Mouse (Mus musculus): ENCODE results near the gene Dmap1. TPM values are rescaled to one million over a fixed set of nuclear protein-coding genes. Genes with fewer than 3 reads are reported as not detected.

Dmap1 gene
- polyA plus RNA-seq (2016; fragmentation: Nextera tagmentation; extraction: Ambion mirVana) = 69.2 and 72.5 TPM in 2 replicates

- under 1% methylated on average over 33 of the region's 33 CpGs for WGBS
Observed at GRCm38 (mm10) chr4:117681931-117682461, at the start of gene Dmap1. TSS of gene Dmap1 (minus strand) at chr4:117682273.

GRCm38 (mm10) chr4:117724112-117724511 is 42.0 kb upstream of the Dmap1 start, which contains the start of gene Gm12845:
TSS of gene Gm12845 (plus strand) at chr4:117724412.
- H3K27me3 ChIP-seq (ENCODE audit: insufficient read depth, poor library complexity, severe bottlenecking) = no peaks in the 10 kb centered on the region
- H3K27ac ChIP-seq = no peak within 1 kb of the TSS
- H3K36me3 ChIP-seq = no peaks in the 10 kb centered on the region
- no peaks in the 10 kb centered on the region for H3K9me3 ChIP-seq
- WGBS = 82% methylated on average over 1 of the region's 1 CpGs
- DNase-seq (ENCODE audit: low spot score) = no peak
- no peaks in the 10 kb centered on the region for H3K4me1 ChIP-seq (replicated peaks)
- no peak within 1 kb of the TSS for H3K4me3 ChIP-seq

More at GRCm38 (mm10) chr4:117681931-117682461, at the start of gene Dmap1:
- Histone ChIP-seq H3K4me3 (peak within 1 kb of the TSS; percentile 90), H3K36me3 (peaks cover 39% of the 10 kb centered on the region), H3K27me3 (ENCODE audit: insufficient read depth, poor library complexity, severe bottlenecking) (no peaks in the 10 kb centered on the region), H3K9me3 (no peaks in the 10 kb centered on the region), H3K4me1 (replicated peaks) (peaks cover 20% of the 10 kb centered on the region), H3K27ac (peak within 1 kb of the TSS; percentile 91)
- DNase-seq (ENCODE audit: low spot score) = peak; percentile 91

- Histone ChIP-seq H3K4me3 (no peak overlapping the region), H3K36me3 (no peaks in the 10 kb centered on the region), H3K27ac (no peak overlapping the region), H3K4me1 (replicated peaks) (no peaks in the 10 kb centered on the region), H3K27me3 (ENCODE audit: insufficient read depth, poor library complexity, severe bottlenecking) (no peaks in the 10 kb centered on the region), H3K9me3 (no peaks in the 10 kb centered on the region)
- DNase-seq (ENCODE audit: low spot score) = no peak
- WGBS = 83% methylated on average over 6 of the region's 6 CpGs
Observed at GRCm38 (mm10) chr4:117713303-117714098, 31.4 kb upstream of the Dmap1 start.

GRCm38 (mm10) chr4:117712314-117712713 is 30.2 kb upstream of the Dmap1 start:
- WGBS = 85% methylated on average over 3 of the region's 3 CpGs
- DNase-seq (ENCODE audit: low spot score) = no peak
- Histone ChIP-seq H3K27me3 (ENCODE audit: insufficient read depth, poor library complexity, severe bottlenecking) (no peaks in the 10 kb centered on the region), H3K27ac (no peak overlapping the region), H3K36me3 (no peaks in the 10 kb centered on the region), H3K4me3 (no peak overlapping the region), H3K9me3 (no peaks in the 10 kb centered on the region), H3K4me1 (replicated peaks) (no peaks in the 10 kb centered on the region)

- Histone ChIP-seq H3K4me3 (no peak overlapping the region), H3K4me1 (replicated peaks) (no peaks in the 10 kb centered on the region)
- WGBS = 80% methylated on average over 3 of the region's 3 CpGs
Observed at GRCm38 (mm10) chr4:117708780-117709550, 26.9 kb upstream of the Dmap1 start.

GRCm38 (mm10) chr4:117705361-117705760 is 23.3 kb upstream of the Dmap1 start:
- Histone ChIP-seq H3K27me3 (ENCODE audit: insufficient read depth, poor library complexity, severe bottlenecking) (no peaks in the 10 kb centered on the region), H3K4me1 (replicated peaks) (no peaks in the 10 kb centered on the region), H3K4me3 (no peak overlapping the region), H3K27ac (no peak overlapping the region), H3K36me3 (no peaks in the 10 kb centered on the region), H3K9me3 (no peaks in the 10 kb centered on the region)
- WGBS = 7% methylated on average over 7 of the region's 7 CpGs
- DNase-seq (ENCODE audit: low spot score) = peak; percentile 53

More at GRCm38 (mm10) chr4:117708780-117709550, 26.9 kb upstream of the Dmap1 start:
- Histone ChIP-seq H3K9me3 (no peaks in the 10 kb centered on the region), H3K27ac (no peak overlapping the region), H3K36me3 (no peaks in the 10 kb centered on the region), H3K27me3 (ENCODE audit: insufficient read depth, poor library complexity, severe bottlenecking) (no peaks in the 10 kb centered on the region)
- DNase-seq (ENCODE audit: low spot score) = no peak

GRCm38 (mm10) chr4:117686354-117686753 is 4.3 kb upstream of the Dmap1 start:
- peaks cover 12% of the 10 kb centered on the region for H3K4me1 ChIP-seq (replicated peaks)
- no peak overlapping the region for H3K27ac ChIP-seq
- no peak overlapping the region for H3K4me3 ChIP-seq
- no peaks in the 10 kb centered on the region for H3K36me3 ChIP-seq
- no peaks in the 10 kb centered on the region for H3K27me3 ChIP-seq (ENCODE audit: insufficient read depth, poor library complexity, severe bottlenecking)
- no peak for DNase-seq (ENCODE audit: low spot score)
- 85% methylated on average over 4 of the region's 4 CpGs for WGBS
- 0 out of 2 replicates have a peak, but pooled peaks cover 2% of the 10 kb centered on the region for H3K9me3 ChIP-seq

GRCm38 (mm10) chr4:117683048-117683768 is 1.1 kb upstream of the Dmap1 start:
- H3K36me3 ChIP-seq = peaks cover 29% of the 10 kb centered on the region
- H3K4me3 ChIP-seq = peak overlapping the region; percentile 90; the same call in 1 of the 2 replicates
- no peak overlapping the region for H3K27ac ChIP-seq
- peaks cover 20% of the 10 kb centered on the region for H3K4me1 ChIP-seq (replicated peaks)
- H3K9me3 ChIP-seq = no peaks in the 10 kb centered on the region
- no peak for DNase-seq (ENCODE audit: low spot score)
- H3K27me3 ChIP-seq (ENCODE audit: insufficient read depth, poor library complexity, severe bottlenecking) = no peaks in the 10 kb centered on the region
- WGBS = 84% methylated on average over 6 of the region's 6 CpGs

- Histone ChIP-seq H3K4me1 (replicated peaks) (peaks cover 20% of the 10 kb centered on the region), H3K27me3 (ENCODE audit: insufficient read depth, poor library complexity, severe bottlenecking) (no peaks in the 10 kb centered on the region), H3K4me3 (peak overlapping the region; percentile 90), H3K9me3 (no peaks in the 10 kb centered on the region), H3K27ac (peak overlapping the region; percentile 91), H3K36me3 (peaks cover 35% of the 10 kb centered on the region)
- no peak for DNase-seq (ENCODE audit: low spot score)
Observed at GRCm38 (mm10) chr4:117682463-117682862, 390 bp upstream of the Dmap1 start.

- peak overlapping the region; percentile 90 for H3K4me3 ChIP-seq
Observed at GRCm38 (mm10) chr4:117680963-117681362, 1.1 kb downstream of the Dmap1 start.

GRCm38 (mm10) chr4:117676903-117677302 is 5.2 kb downstream of the Dmap1 start:
- 20% methylated on average over 3 of the region's 3 CpGs for WGBS
- no peaks in the 10 kb centered on the region for H3K27me3 ChIP-seq (ENCODE audit: insufficient read depth, poor library complexity, severe bottlenecking)
- peak; percentile 76 for DNase-seq (ENCODE audit: low spot score)
- H3K4me3 ChIP-seq = no peak overlapping the region
- H3K9me3 ChIP-seq = no peaks in the 10 kb centered on the region
- peaks cover 86% of the 10 kb centered on the region for H3K36me3 ChIP-seq
- H3K4me1 ChIP-seq (replicated peaks) = peaks cover 17% of the 10 kb centered on the region
- H3K27ac ChIP-seq = no peak overlapping the region

More at GRCm38 (mm10) chr4:117680963-117681362, 1.1 kb downstream of the Dmap1 start:
- peaks cover 20% of the 10 kb centered on the region for H3K4me1 ChIP-seq (replicated peaks)
- peaks cover 50% of the 10 kb centered on the region for H3K36me3 ChIP-seq
- DNase-seq (ENCODE audit: low spot score) = no peak
- no peak overlapping the region for H3K27ac ChIP-seq
- H3K9me3 ChIP-seq = no peaks in the 10 kb centered on the region
- WGBS = 85% methylated on average over 6 of the region's 6 CpGs
- no peaks in the 10 kb centered on the region for H3K27me3 ChIP-seq (ENCODE audit: insufficient read depth, poor library complexity, severe bottlenecking)

GRCm38 (mm10) chr4:117673901-117674300 is 8.2 kb downstream of the Dmap1 start:
- Histone ChIP-seq H3K9me3 (no peaks in the 10 kb centered on the region), H3K27me3 (ENCODE audit: insufficient read depth, poor library complexity, severe bottlenecking) (no peaks in the 10 kb centered on the region), H3K4me3 (no peak overlapping the region), H3K36me3 (peaks cover 64% of the 10 kb centered on the region), H3K27ac (no peak overlapping the region), H3K4me1 (replicated peaks) (peaks cover 11% of the 10 kb centered on the region)
- no peak for DNase-seq (ENCODE audit: low spot score)
- 83% methylated on average over 3 of the region's 3 CpGs for WGBS
